Mouse (Mus musculus) heart, postnatal 0 days (tissue): Measurements from ENCODE around the gene Fam172a.
A peak's percentile ranks its signal among the peaks of the same experiment; 100 is the strongest.

Experiments used
- CTCF ChIP-seq: IDR thresholded peaks from 2 replicates; pipeline ENCODE4 v1.5.1; 2016; ENCODE audit warnings: antibody characterized with exemption, control low read depth, low read depth
- EP300 ChIP-seq: IDR thresholded peaks from 2 replicates; pipeline ENCODE4 v1.6.1; 2016; ENCODE audit warnings: antibody characterized with exemption, low read depth

GRCm38 (mm10) chr13:77909184-77909583, 207.4 kb downstream of the Fam172a start:
- TF ChIP-seq CTCF (peak; percentile 23; the same call in 1 of the 2 replicates), EP300 (no peak)
